7 mouse cellular contexts compared by ENCODE assay signal in the genomic region with DNA sequence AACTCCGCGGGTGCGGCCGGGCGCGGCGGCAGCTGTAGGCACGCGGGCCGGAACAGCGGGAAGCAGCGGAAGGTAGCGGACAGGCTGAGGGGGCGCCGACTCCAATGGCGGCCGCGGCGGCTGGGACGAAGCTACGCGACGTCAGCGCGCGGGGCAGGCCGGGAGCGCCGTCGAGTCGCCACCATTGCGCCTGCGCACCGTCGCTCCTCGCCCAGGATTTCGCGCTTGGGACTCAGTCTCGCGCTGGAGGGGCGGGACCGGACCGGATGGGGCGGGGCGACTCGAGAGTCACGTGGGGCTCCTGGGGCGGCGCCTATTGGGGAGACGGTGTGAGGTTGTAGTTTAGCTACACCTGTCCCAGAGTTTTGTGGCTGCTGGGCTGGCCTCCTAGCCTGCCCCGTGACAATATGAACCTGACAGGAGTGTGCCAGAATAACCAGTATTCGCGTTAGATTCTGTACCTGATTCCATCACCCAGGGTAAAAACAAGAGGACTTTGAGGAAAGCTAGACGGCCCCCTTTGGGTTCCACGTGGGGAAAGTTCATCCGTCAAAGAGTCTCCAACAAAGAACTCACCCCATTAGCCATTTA. TPM values are rescaled to one million over a fixed set of nuclear protein-coding genes. Genes with fewer than 3 reads are reported as not detected.
DNase-seq lines count a peak whose midpoint lies in the region; ATAC-seq lines count a peak whose summit lies in the region.

A gene (minus strand): TSS at position 140 of the 591 bp plus-strand sequence.

- H3K27me3 ChIP-seq in embryonic facial prominence, embryonic 11.5 days (ENCODE audit: control insufficient read depth, insufficient read depth, low read length), result no peaks in the 10 kb centered on the region
- no peaks in the 10 kb centered on the region for H3K27me3 ChIP-seq in limb, embryonic 10.5 days (ENCODE audit: low read depth, poor library complexity, severe bottlenecking)
- H3K27me3 ChIP-seq in midbrain, embryonic 13.5 days, result 0 out of 2 replicates have a peak, but pooled peaks cover 4% of the 10 kb centered on the region

- no peaks in the 10 kb centered on the region for H3K9me3 ChIP-seq in embryonic facial prominence, embryonic 11.5 days (replicated peaks; ENCODE audit: control insufficient read depth, low read length)
- H3K9me3 ChIP-seq in limb, embryonic 10.5 days (replicated peaks), result no peaks in the 10 kb centered on the region
- no peaks in the 10 kb centered on the region for H3K9me3 ChIP-seq in midbrain, embryonic 13.5 days

- no peaks in the 10 kb centered on the region for H3K4me1 ChIP-seq in embryonic facial prominence, embryonic 11.5 days (ENCODE audit: control insufficient read depth, insufficient read depth, low read length)
- peaks cover 11% of the 10 kb centered on the region for H3K4me1 ChIP-seq in limb, embryonic 10.5 days
- peaks cover 33% of the 10 kb centered on the region for H3K4me1 ChIP-seq in midbrain, embryonic 13.5 days (replicated peaks)

- WGBS in embryonic facial prominence, embryonic 11.5 days, result under 1% methylated on average over 48 of the region's 56 CpGs
- under 1% methylated on average over 56 of the region's 56 CpGs for WGBS in limb, embryonic 10.5 days
- under 1% methylated on average over 56 of the region's 56 CpGs for WGBS in midbrain, embryonic 13.5 days

- peak within 1 kb of the TSS; percentile 99 for H3K4me3 ChIP-seq in embryonic facial prominence, embryonic 11.5 days (ENCODE audit: low read depth, low read length)
- peak within 1 kb of the TSS; percentile 98 for H3K4me3 ChIP-seq in limb, embryonic 10.5 days
- H3K4me3 ChIP-seq in midbrain, embryonic 13.5 days (replicated peaks), result peak within 1 kb of the TSS; percentile 99

- peak within 1 kb of the TSS; percentile 9; the same call in 1 of the 2 replicates for H3K27ac ChIP-seq in embryonic facial prominence, embryonic 11.5 days (replicated peaks; ENCODE audit: low read depth, low read length)
- peak within 1 kb of the TSS; percentile 96 for H3K27ac ChIP-seq in limb, embryonic 10.5 days
- H3K27ac ChIP-seq in midbrain, embryonic 13.5 days, result peak within 1 kb of the TSS; percentile 77

- H3K4me2 ChIP-seq in embryonic facial prominence, embryonic 11.5 days (ENCODE audit: low read depth, low read length), result peak within 1 kb of the TSS; percentile 79
- H3K4me2 ChIP-seq in midbrain, embryonic 13.5 days (replicated peaks), result peak within 1 kb of the TSS; percentile 92

- H3K9ac ChIP-seq in embryonic facial prominence, embryonic 11.5 days (replicated peaks; ENCODE audit: low read length), result peak within 1 kb of the TSS; percentile 96
- H3K9ac ChIP-seq in midbrain, embryonic 13.5 days (replicated peaks), result peak within 1 kb of the TSS; percentile 98

- DNase-seq in adrenal gland, postnatal 14 days, result peak; percentile 99
- DNase-seq in embryonic facial prominence, embryonic 11.5 days (ENCODE audit: low spot score), result peak; percentile 99
- DNase-seq in kidney, adult 11 months, result peak; percentile 97
- peak; percentile 99 for DNase-seq in limb, embryonic 10.5 days (ENCODE audit: low spot score)
- peak; percentile 99 for DNase-seq in spleen, adult 12 weeks (ENCODE audit: low spot score)

- ATAC-seq in embryonic facial prominence, embryonic 11.5 days (replicated peaks; ENCODE audit: insufficient number of reproducible peaks, low FRiP score, low TSS enrichment, low read depth), result peak; percentile 93
- peak; percentile 81 for ATAC-seq in granulocyte monocyte progenitor cell, adult 5-6 weeks (replicated peaks; ENCODE audit: poor library complexity, severe bottlenecking)
- peak; percentile 94 for ATAC-seq in midbrain, embryonic 13.5 days

- H3K36me3 ChIP-seq in embryonic facial prominence, embryonic 11.5 days (replicated peaks; ENCODE audit: control insufficient read depth, insufficient read depth, low read depth, low read length), result no peaks in the 10 kb centered on the region
- peaks cover 32% of the 10 kb centered on the region for H3K36me3 ChIP-seq in limb, embryonic 10.5 days
- peaks cover 26% of the 10 kb centered on the region for H3K36me3 ChIP-seq in midbrain, embryonic 13.5 days

RNA-seq across cellular contexts. Expression of the gene that starts here (rescaled TPM):
- total RNA-seq in adrenal gland, postnatal 14 days (2021), result 52.0 and 61.3 TPM in 2 replicates
- polyA plus RNA-seq in embryonic facial prominence, embryonic 11.5 days (2014; fragmentation: Nextera tagmentation; extraction: Ambion mirVana), result 70.4 and 84.6 TPM in 2 replicates
- total RNA-seq in granulocyte monocyte progenitor cell, adult 5-6 weeks (2014; fragmentation: Nextera tagmentation), result 46.7 and 63.6 TPM in 2 replicates
- total RNA-seq in granulocyte monocyte progenitor cell, adult 5-6 weeks (2017), result 34.0 and 35.8 TPM in 2 replicates
- polyA plus RNA-seq in limb, embryonic 10.5 days (2016; fragmentation: Nextera tagmentation; extraction: Ambion mirVana), result 76.4 and 77.8 TPM in 2 replicates
- 37.7 and 47.2 TPM in 2 replicates for polyA plus RNA-seq in midbrain, embryonic 13.5 days (2015; fragmentation: Nextera tagmentation; extraction: Ambion mirVana)

Comparison
In these comparisons a context has a peak if more than half of its experiments do, and no peak if none do; other contexts are left out.
1. Peak in every context shown above with its lines: DNase-seq, ATAC-seq, H3K4me3 ChIP-seq and H3K27ac ChIP-seq.
2. H3K27ac ChIP-seq: peak in every context shown above with its lines; median percentile 96 in limb, embryonic 10.5 days; 77 in midbrain, embryonic 13.5 days; 9 in embryonic facial prominence, embryonic 11.5 days.